Mouse (Mus musculus): Measurements from ENCODE around the gene Pip4k2a.

The Pip4k2a gene

DNA sequence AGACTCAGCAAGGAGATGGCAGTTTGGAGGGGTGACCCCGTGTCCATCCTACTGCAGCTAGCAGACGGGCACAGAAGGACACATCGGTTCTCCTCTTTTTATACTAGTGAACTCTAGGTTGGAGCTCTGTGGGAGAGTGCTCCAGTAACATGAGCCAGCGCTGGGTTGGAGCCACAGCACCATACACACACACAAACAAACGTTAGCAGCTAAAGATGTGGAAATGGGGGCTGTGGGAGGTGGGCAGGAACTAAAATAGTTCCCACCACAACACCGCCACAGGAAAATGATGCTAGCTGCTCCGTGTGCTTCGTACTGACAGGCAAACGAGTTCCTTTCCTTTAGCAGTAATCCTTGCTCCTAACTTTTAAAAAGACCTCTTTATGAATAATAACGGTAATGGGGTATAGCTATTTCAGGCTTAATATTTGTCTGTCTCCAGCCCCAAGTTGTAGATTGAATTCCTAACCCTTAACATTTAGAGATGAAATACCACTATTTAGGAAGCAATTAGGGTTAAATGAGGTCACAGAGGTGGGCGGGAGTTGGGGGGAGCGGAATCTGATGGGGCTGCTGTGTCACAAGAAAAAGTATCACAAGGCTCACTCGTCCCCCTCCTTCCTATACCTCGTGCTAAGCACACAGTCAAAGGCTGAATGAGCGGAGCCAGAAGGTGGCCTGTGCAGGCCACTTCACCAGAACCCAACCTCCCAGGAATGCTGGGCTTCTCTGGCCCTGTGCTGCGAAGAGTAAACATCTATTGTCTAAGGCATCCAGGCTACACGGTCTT, 73.9 kb downstream of the Pip4k2a start:
- no peak for DNase-seq (ENCODE audit: low read depth, low spot score)

- no peak for DNase-seq (ENCODE audit: low read depth, low spot score)
Observed at GRCm38 (mm10) chr2:18923098-18923649, 74.8 kb downstream of the Pip4k2a start.

- no peak for DNase-seq (ENCODE audit: low read depth, low spot score)
Observed at GRCm38 (mm10) chr2:18921570-18922180, 76.3 kb downstream of the Pip4k2a start.

DNA sequence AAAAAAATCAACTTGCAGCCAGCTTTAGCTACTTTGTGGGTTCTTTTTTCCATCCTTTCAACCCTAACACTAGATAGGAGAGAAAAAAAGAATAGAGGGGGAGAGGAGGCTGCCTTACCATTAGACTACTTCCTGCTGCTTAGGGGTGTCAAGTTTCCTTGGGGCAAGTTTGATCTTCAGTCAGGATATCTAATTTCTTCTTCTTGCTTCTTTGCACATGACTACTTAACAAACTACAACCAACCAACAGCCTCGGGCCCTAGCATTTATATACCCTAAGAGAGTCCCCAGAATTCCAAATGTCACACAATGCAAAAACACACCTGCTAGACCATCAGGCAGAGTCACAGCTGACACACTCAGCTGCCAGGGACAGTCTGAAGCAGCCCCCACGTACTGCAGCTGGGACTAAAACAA, 77.5 kb downstream of the Pip4k2a start:
- no peak for DNase-seq (ENCODE audit: low read depth, low spot score)

DNA sequence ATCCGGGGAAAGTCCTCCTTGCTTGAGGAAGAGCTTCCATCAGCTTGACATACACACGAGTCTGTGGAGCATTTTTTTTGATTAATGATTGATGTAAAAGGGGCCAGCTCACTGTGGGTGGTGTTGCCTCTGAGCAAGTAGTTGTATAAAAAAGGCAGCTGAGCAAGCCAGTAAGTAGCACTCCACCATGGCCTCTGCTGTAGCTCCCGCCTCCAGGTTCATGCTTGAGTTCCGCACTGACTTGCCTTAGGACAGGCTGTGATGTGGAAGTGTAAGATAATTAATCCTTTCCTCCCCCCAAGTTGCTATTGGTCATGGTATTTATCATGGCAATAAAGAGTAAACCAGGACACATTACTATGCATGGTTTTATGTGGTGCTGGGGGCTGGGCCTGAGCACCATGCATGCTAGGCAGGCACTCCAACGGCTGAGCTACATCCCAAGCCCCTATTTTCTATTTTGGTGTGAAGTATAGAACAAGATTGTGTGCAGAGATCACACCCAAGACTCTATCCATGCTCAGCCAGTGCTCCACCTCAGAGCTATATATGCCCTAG, 78.0 kb downstream of the Pip4k2a start:
- DNase-seq (ENCODE audit: low read depth, low spot score), result no peak

GRCm38 (mm10) chr2:18917838-18918237, 80.1 kb downstream of the Pip4k2a start:
- no peak for DNase-seq (ENCODE audit: low read depth, low spot score)

GRCm38 (mm10) chr2:18917380-18917750, 80.6 kb downstream of the Pip4k2a start:
- no peak for DNase-seq (ENCODE audit: low read depth, low spot score)

DNA sequence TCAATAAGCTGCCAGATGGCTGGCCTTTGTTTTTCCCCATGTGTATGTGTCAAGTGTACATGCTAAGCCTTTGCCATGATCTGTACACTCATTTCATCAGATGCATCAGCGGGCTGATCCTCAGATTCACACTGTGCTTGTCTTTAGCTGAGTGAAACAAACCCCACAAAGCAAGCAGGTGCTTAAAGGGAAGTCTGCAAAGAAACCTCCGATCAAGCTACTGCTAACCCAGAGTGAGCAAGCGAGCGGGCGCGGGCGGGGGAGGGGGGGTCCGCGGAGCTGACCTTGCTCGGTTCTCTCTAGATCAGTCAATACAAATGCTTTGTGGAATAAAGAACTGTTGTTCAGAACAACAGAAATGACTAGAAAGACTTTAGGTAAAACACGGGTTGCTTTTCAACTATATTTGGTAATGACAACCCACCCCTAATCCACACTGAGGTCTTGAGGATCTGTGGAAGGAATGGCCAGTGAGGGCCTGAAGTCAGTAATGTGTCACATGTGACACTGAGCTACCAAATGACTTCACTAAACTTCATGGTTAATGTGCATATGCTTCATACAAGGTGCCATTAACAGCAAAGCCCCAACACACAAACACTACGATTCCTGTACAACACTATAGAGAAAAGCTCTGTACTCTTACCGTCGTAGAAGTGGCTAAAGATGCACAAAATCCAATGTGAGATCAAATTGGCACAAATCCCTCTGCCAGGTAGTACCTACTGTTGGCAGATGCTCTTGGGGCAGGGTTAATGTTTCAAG, 81.1 kb downstream of the Pip4k2a start:
- no peak for DNase-seq (ENCODE audit: low read depth, low spot score)

GRCm38 (mm10) chr2:18916042-18916407, 81.9 kb downstream of the Pip4k2a start:
- no peak for DNase-seq (ENCODE audit: low read depth, low spot score)

- no peak for DNase-seq (ENCODE audit: low read depth, low spot score)
Observed at GRCm38 (mm10) chr2:18915372-18916041, 82.4 kb downstream of the Pip4k2a start.

DNA sequence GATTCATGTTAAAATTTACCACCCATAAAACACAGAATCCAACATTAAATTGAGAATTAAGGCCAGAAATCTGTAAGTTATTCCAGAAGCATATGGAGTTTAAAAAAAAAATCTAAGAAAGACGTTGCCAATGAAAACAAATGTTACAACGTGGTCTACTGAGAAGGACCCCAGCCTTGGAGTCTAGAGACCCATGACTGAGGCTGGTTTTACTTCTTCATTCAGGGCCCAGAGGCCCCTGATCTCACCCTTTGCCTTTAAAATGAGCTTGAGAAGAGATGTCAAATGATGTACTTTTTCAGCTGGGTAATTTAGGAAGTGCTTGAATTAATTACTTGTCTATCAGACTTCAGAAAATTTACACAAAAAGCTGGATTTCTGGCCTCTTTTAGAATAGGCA, 83.2 kb downstream of the Pip4k2a start:
- DNase-seq (ENCODE audit: low read depth, low spot score), result no peak

- no peak for DNase-seq (ENCODE audit: low read depth, low spot score)
Observed at GRCm38 (mm10) chr2:18913642-18914041, 84.3 kb downstream of the Pip4k2a start.

- no peak for DNase-seq (ENCODE audit: low read depth, low spot score)
Observed at GRCm38 (mm10) chr2:18911251-18911934, 86.5 kb downstream of the Pip4k2a start.

DNA sequence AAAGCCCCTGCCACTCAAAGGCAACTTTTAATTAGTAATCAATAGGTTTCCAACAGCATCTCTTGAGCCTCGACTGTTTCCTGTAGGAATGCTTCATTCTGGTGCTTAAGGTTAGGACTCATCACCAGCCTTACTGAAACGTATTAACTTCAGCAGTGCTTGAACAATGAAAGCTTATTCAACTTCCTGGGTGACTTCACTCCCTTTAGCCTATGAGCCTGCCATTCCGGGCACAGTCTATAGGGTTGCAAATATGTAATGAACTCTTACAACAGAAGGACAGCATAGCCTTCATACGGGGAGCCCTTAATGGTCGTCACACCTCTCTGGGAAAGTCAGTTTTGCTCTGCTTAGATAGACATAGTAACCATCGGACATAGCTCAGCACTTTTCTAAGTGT, 87.7 kb downstream of the Pip4k2a start:
- no peak for DNase-seq (ENCODE audit: low read depth, low spot score)

- DNase-seq (ENCODE audit: low read depth, low spot score), result no peak
Observed at GRCm38 (mm10) chr2:18909713-18910112, 88.2 kb downstream of the Pip4k2a start.

- DNase-seq (ENCODE audit: low read depth, low spot score), result no peak
Observed at GRCm38 (mm10) chr2:18907269-18907668, 90.7 kb downstream of the Pip4k2a start.

GRCm38 (mm10) chr2:18906421-18907084, 91.4 kb downstream of the Pip4k2a start:
- DNase-seq (ENCODE audit: low read depth, low spot score), result peak; percentile 19

- no peak for DNase-seq (ENCODE audit: low read depth, low spot score)
Observed at GRCm38 (mm10) chr2:18903301-18904068, 94.4 kb downstream of the Pip4k2a start.

GRCm38 (mm10) chr2:18901133-18901532, 96.8 kb downstream of the Pip4k2a start:
- DNase-seq (ENCODE audit: low read depth, low spot score), result no peak

- no peak for DNase-seq (ENCODE audit: low read depth, low spot score)
Observed at GRCm38 (mm10) chr2:18900635-18901034, 97.3 kb downstream of the Pip4k2a start.
